Mouse (Mus musculus) E14TG2a.4 (cell line): ENCODE data around the gene Pip5kl1.

Source experiments
- H3K27me3 ChIP-seq: 2 replicates; pipeline ENCODE4 v1.6.1; 2014; ENCODE audit warnings: low read length, control low read depth; ENCODE audit not compliant: insufficient read depth
- H3K36me3 ChIP-seq: 2 replicates; pipeline ENCODE4 v1.6.1; 2014; ENCODE audit warnings: low read length, control low read depth; ENCODE audit not compliant: insufficient read depth
- H3K4me1 ChIP-seq: replicated peaks from 2 replicates; pipeline ENCODE4 v1.6.1; 2014; ENCODE audit warnings: low read depth, low read length, control low read depth
- H3K4me3 ChIP-seq: replicated peaks from 2 replicates; pipeline ENCODE4 v1.5.1; 2014; ENCODE audit warnings: mild to moderate bottlenecking, low read length
- H3K9me3 ChIP-seq: 2 replicates; pipeline ENCODE4 v1.6.1; 2014; ENCODE audit warnings: low read length, control low read depth
- CTCF ChIP-seq: conservative IDR thresholded peaks from 2 replicates; pipeline ENCODE4 v1.5.1; 2014; ENCODE audit warnings: low read length
- NANOG ChIP-seq: IDR thresholded peaks from 2 replicates; pipeline ENCODE4 v1.6.1; 2014; ENCODE audit warnings: borderline replicate concordance, low read length, mixed read lengths
- POU5F1 ChIP-seq: IDR thresholded peaks from 2 replicates; pipeline ENCODE4 v1.6.1; 2014; ENCODE audit warnings: low read length, borderline replicate concordance

Gene Pip5kl1

GRCm38 (mm10) chr2:32572196-32572595 lies 2.4 kb upstream of the Pip5kl1 start:
- Histone ChIP-seq H3K4me1 (peaks cover 46% of the 10 kb centered on the region), H3K36me3 (peaks cover 43% of the 10 kb centered on the region), H3K27me3 (peaks cover 8% of the 10 kb centered on the region; the same call in 1 of the 2 replicates), H3K4me3 (peak overlapping the region; percentile 94), H3K9me3 (no peaks in the 10 kb centered on the region)
- TF ChIP-seq POU5F1 (no peak), CTCF (no peak), NANOG (no peak)

- no peaks in the 10 kb centered on the region for H3K9me3 ChIP-seq
- peaks cover 23% of the 10 kb centered on the region for H3K36me3 ChIP-seq
- TF ChIP-seq CTCF (peak; percentile 99), POU5F1 (no peak)
Measured at GRCm38 (mm10) chr2:32574901-32575585, 446 bp downstream of the Pip5kl1 start.

GRCm38 (mm10) chr2:32575586-32576160 lies 1.1 kb downstream of the Pip5kl1 start, which contains the start of gene 9430097D07Rik:
TSS of gene 9430097D07Rik (minus strand) at chr2:32575684.
- TF ChIP-seq NANOG (no peak), CTCF (no peak), POU5F1 (no peak)
- no peaks in the 10 kb centered on the region for H3K9me3 ChIP-seq
- peaks cover 36% of the 10 kb centered on the region for H3K27me3 ChIP-seq
- H3K4me3 ChIP-seq = peak within 1 kb of the TSS; percentile 84
- H3K36me3 ChIP-seq = peaks cover 23% of the 10 kb centered on the region
- peaks cover 56% of the 10 kb centered on the region for H3K4me1 ChIP-seq

More at GRCm38 (mm10) chr2:32574901-32575585, 446 bp downstream of the Pip5kl1 start:
- Histone ChIP-seq H3K4me1 (peaks cover 56% of the 10 kb centered on the region), H3K27me3 (peaks cover 33% of the 10 kb centered on the region), H3K4me3 (peak overlapping the region; percentile 84)

DNA sequence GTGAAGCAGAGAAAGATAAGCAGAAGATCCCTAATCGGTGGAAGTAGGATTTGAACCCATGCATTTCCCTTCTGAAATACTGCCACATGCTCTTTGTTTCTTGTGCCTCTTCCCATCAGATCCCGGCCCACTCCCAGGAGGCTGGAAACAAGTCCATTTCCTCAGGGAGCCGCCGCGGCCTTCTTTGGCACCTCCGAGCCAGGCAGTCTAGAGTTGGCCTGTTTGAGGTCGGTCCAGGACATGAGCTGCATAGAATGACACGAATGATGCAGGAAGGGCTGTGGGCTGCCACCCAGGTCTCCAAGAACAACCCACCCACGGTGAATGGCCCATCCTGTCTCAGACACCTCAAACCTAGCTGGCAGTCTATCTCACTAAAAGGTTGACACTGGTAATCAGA lies 1.9 kb downstream of the Pip5kl1 start:
- TF ChIP-seq NANOG = no peak
- no peaks in the 10 kb centered on the region for H3K9me3 ChIP-seq
- no peak overlapping the region for H3K4me3 ChIP-seq
- peaks cover 60% of the 10 kb centered on the region for H3K4me1 ChIP-seq
- peaks cover 23% of the 10 kb centered on the region for H3K36me3 ChIP-seq
- H3K27me3 ChIP-seq = peaks cover 36% of the 10 kb centered on the region

DNA sequence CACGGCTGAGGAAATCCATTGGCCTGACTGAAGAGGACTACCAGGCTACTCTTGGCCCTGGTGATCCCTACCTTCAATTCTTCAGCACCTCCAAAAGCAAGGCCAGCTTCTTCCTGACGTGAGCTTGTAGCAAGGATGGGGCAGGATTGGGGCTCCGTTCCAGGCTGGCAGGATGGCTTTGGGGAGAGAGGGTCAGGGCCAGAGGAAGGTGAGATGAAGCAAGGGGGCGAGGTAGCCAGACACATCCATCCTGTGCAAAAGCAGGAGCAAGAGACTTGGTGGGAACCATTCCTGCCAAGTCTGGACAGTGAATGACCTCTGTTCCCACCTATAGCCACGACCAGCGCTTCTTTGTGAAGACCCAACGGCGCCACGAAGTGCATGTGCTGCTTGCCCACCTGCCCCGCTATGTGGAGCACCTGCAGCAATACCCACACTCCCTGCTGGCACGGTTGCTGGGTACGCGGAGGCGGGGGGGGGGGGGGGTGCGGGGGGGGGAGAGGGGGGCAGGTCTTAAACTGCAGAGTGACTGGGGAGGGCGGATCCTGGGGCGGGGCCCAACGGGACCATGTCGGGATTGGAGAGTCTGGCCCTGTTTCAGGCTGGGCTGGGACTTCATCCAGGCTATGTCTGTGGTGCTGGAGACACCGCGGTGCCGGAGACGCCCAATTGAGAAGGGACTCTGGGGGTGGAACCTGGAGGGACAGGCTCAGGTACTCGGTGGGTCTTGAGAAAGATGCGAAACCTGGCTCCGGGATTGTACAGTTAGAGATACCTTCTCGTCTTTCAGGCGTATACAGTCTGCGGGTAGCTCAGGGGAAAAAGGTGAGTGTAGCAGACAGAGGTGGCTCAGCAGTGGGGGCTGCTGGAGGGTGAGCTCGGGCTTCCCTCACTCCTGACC lies 3.8 kb downstream of the Pip5kl1 start:
- no peak for TF ChIP-seq CTCF
- Histone ChIP-seq H3K27me3 (peaks cover 46% of the 10 kb centered on the region), H3K4me1 (peaks cover 54% of the 10 kb centered on the region), H3K36me3 (peaks cover 8% of the 10 kb centered on the region), H3K9me3 (no peaks in the 10 kb centered on the region), H3K4me3 (peak overlapping the region; percentile 37; the same call in 1 of the 2 replicates)

DNA sequence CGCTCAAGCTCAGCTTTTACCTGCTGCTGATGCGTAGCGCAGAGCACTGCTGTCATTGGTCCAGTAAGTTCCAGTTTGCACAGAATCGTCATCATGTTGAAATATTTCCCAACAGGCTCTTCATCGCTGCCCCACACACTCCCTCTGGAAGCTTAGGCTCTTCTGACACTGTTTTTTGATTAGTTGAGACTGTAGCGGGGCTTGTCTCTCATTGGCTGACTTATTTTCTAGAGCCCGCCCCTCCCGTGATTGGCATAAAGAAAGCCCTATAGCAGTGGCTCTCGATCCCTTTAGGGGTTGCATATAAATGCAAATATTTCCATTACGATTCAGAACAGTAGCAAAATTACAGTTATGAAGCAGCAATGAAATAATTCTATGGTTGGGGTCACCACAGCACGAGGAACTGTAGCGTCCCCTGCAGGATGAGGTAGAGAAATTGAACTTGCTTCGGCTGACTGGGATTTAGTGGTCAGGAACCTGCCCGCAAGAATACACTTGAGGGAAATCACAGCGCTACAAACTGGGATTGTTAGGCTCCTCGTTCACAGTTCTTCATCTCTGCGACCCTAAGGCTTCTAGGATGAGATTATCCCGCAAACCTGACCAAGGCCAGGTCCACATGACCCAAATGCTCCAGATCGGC lies 7.0 kb downstream of the Pip5kl1 start:
- Histone ChIP-seq H3K27me3 (peaks cover 43% of the 10 kb centered on the region), H3K4me1 (peaks cover 46% of the 10 kb centered on the region), H3K36me3 (no peaks in the 10 kb centered on the region), H3K9me3 (no peaks in the 10 kb centered on the region), H3K4me3 (peak overlapping the region; percentile 24)
- TF ChIP-seq POU5F1 (no peak), NANOG (no peak), CTCF (peak; percentile 23; the same call in 1 of the 2 replicates)

DNA sequence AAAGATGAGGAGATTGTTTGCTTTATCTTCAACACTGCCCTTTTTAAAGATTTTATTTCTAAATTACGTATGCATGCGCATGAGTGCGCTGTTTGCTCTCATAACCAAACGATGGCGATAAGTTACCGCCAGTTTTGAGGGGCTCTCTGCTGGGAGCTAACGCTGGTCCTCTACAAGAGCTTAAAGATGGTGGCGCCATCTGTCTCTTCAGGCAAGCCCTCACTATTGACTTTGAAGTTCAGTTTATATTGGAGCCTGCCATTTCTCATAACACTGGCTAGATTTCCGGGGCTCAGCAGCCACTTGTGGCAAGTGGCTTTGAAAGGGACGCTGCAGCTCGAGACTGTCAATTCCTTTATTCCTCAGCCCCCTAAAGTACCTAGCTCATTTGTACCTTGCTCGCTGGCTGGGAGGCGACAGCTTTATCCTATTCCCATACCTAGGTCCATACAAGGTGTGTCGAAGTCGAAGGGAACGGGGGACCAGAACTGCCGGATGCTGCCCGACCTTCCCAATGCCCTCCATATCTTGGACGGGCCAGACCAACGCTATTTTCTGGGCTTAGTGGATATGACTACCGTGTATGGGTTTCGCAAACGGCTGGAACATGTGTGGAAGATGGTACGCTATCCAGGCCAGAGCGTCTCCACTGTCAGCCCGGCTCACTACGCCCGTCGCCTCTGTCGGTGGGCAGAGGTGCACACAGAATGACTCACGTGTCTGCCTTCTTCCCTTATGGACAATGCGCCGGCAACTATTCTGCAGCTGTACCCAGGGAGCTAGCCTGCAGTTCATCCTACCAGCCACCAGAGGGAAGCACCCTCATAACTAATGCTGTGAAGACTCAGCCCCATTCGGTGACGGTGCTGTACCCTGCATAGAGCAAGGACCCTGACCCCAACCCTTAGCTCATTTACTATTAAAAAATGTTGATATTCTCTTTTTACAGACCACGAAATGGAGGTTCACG lies 8.5 kb downstream of the Pip5kl1 start:
- H3K36me3 ChIP-seq = no peaks in the 10 kb centered on the region
- H3K4me3 ChIP-seq = peak overlapping the region; percentile 66
- peaks cover 58% of the 10 kb centered on the region for H3K4me1 ChIP-seq
- peaks cover 36% of the 10 kb centered on the region for H3K27me3 ChIP-seq
- no peak for TF ChIP-seq NANOG
- no peak for TF ChIP-seq POU5F1
- peak; percentile 99 for TF ChIP-seq CTCF
- H3K9me3 ChIP-seq = no peaks in the 10 kb centered on the region
